Mouse (Mus musculus): ENCODE measurements around the gene Slc9a3. TPM values are rescaled to one million over a fixed set of nuclear protein-coding genes. Genes with fewer than 3 reads are reported as not detected.

Gene Slc9a3
- polyA plus RNA-seq, 1 experiment from 2014 or later = not detected

DNA sequence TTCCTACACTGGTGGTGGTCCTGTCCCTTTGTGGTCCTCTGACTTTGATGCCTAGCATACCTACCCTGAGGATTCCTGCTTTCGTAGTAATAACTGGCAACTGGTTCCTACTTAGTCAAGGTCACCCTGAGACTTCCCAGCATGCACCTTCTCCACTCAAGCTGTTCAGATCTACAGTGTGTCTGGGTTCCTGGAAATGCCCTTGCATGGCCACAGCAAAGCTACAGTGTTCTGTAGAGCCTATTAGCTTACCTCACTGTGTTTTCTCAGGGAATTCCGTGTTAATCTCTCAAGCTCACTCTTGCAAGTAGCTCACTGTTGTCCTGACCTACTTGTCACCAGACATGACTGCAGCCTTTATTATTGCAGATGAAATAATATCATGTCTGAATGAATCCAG is 13.8 kb upstream of the Slc9a3 start:
- no peak for TF ChIP-seq CTCF (IDR thresholded peaks at IDR 0.05)
- ChIA-PET CTCF (interaction anchor here (0.9 kb wide), 1 partner anchor 234 kb away, joined by 3 read pairs; no protein-coding TSS in a partner anchor), POLR2A (no interaction called here)
- H3K27me3 ChIP-seq = no peaks in the 10 kb centered on the region
- DNase-seq (ENCODE audit: low read depth, low spot score) = no peak
- in situ Hi-C loops (cut with MboI; ENCODE audit: low pct_unique_long_range_greater_than_20kb) = no loop called here
- peak; percentile 21 for ATAC-seq

DNA sequence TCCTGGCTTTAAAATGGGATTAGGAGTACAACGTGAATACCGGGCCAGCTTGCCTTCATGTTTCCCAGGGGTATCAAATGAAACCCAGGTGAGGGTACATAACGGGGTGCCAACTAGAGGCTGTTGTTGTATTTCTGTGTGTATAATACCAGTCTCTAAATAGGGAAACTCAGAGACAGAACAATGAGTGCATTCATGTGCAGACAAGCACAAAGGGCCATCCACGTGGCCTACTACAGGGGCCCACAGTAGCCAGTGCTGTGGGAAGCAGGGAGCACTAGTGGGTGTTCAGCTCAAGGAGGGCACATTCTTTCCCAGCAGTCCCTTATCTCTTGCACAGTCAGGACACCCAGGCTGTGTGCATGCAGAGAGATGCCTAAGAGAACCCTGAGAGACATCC is 8.7 kb upstream of the Slc9a3 start:
- in situ Hi-C loops (cut with MboI; ENCODE audit: low pct_unique_long_range_greater_than_20kb) = no loop called here
- TF ChIP-seq CTCF (IDR thresholded peaks at IDR 0.05) = no peak
- DNase-seq (ENCODE audit: low read depth, low spot score) = no peak
- POLR2A ChIA-PET = interaction anchor here (1.0 kb wide), 1 partner anchor 9 kb away, joined by 3 read pairs; no protein-coding TSS in a partner anchor
- H3K27me3 ChIP-seq = no peaks in the 10 kb centered on the region
- CTCF ChIA-PET = interaction anchor here (1.5 kb wide), 1 partner anchor 9 kb away, joined by 3 read pairs; no protein-coding TSS in a partner anchor
- ATAC-seq = no peak

DNA sequence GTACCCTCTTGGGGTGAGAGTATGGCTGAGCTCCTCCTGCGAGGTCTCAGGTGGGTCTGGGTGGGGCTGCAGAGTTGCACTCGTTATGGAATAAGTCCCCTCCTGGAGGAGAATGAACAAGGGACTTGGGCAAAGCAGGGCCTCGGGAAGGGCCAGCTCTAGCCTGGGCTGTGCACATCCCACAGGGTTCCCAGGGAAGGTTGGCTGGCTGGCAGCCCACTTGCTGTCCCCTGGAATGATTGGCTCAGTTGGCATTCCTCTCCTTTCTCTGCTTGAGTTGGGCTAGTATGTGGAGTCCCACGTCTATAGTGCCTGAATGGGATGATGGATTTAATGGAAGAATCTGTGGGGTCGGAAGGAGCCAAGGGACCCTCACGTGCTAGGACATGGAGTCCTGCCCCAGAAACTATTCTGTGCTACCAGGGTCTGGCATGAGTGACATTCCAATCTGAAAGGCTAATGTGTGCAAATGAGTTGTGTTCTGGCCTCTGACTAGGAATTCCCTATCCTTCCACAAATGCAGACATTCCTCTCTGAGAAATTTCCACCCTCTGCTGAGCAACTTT is 7.5 kb upstream of the Slc9a3 start:
- no peak for TF ChIP-seq CTCF (IDR thresholded peaks at IDR 0.05)
- no peaks in the 10 kb centered on the region for H3K27me3 ChIP-seq
- ChIA-PET CTCF (interaction anchor here (1.1 to 1.5 kb wide), 2 partner anchors 8 to 12 kb away, joined by 3 read pairs; no protein-coding TSS in a partner anchor), POLR2A (no interaction called here)
- ATAC-seq (peak; percentile 50), DNase-seq (ENCODE audit: low read depth, low spot score) (no peak)
- in situ Hi-C loops (cut with MboI; ENCODE audit: low pct_unique_long_range_greater_than_20kb) = no loop called here

DNA sequence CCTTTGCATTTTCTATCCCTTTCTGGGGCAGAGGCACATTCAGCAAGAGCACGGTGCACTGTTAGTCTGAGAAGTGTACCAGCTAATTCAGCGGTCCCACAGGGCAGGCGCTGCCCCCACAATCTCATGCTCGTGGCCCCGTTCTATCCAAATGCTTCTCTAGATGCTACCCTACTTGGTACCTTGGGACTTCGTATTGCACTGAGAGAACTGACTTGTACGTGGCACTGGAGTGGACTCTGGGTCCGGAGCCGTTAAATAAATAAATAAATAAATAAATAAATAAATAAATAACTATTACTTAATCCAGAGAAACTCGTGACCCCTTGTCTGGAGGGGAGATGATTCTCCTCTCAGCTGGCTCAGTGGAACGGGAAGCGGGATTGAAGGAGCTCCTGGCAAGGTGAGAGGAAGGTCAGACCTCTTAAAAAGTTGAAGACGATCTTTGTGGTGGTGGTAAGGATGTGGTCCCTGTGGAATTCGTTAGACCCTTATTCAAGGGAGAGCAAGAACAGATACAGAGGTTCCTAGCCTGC is 606 bp downstream of the Slc9a3 start:
- no peak for TF ChIP-seq CTCF (IDR thresholded peaks at IDR 0.05)
- DNase-seq (ENCODE audit: low read depth, low spot score) = no peak
- CTCF ChIA-PET = interaction anchor here (0.8 kb wide), 1 partner anchor 9 kb away, joined by 3 read pairs; no protein-coding TSS in a partner anchor
- no peaks in the 10 kb centered on the region for H3K27me3 ChIP-seq
- no peak for ATAC-seq
- POLR2A ChIA-PET = interaction anchor here (0.5 kb wide), 1 partner anchor 19 kb away, joined by 3 read pairs; no protein-coding TSS in a partner anchor
- in situ Hi-C loops (cut with MboI; ENCODE audit: low pct_unique_long_range_greater_than_20kb) = no loop called here

DNA sequence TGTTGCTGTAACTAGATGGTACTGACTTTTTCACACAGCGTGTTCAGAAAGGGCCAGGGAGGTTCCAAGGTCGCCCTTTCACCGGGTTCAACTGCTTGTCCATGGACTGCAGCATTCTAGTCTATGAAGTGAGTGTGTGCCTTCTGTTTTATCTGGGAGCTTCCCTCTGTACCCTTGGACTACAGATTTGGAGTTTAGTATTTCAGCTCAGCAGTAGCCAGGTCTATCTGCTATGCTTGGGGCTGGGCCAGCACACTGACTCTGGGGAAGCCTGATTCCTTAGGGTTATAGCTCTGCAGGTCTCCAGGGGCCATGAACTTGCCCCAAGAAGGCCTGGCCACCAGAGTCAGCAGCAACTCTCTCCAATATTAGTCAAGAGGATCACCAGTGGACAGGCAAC is 1.4 kb downstream of the Slc9a3 start:
- ATAC-seq = no peak
- in situ Hi-C loops (cut with MboI; ENCODE audit: low pct_unique_long_range_greater_than_20kb) = no loop called here
- H3K27me3 ChIP-seq = no peaks in the 10 kb centered on the region
- POLR2A ChIA-PET = no interaction called here
- CTCF ChIA-PET = interaction anchor here (0.5 to 0.8 kb wide), 2 partner anchors 10 to 152 kb away, joined by 3 to 4 read pairs; no protein-coding TSS in a partner anchor
- DNase-seq (ENCODE audit: low read depth, low spot score) = no peak
- TF ChIP-seq CTCF (IDR thresholded peaks at IDR 0.05) = no peak

DNA sequence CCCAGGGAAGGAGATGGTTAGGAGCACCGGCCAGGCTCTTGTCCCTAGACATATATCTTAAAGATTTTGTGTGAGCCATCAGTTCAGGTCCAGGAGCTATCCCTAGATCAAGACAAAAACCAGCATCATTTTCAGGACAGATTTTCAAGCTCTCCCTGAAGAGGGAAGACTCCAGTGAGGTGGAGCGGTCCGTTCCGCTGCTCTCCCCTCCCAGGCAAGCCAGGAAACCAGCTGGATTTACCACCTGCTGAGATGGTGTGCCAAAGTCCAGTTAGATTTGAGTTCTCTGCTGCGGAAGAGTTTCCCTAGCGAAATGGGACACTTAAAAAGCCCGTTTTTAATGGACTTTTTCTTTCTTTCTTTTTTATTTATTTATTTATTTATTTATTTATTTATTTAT is 6.3 kb downstream of the Slc9a3 start:
- POLR2A ChIA-PET = no interaction called here
- ATAC-seq = no peak
- TF ChIP-seq CTCF (IDR thresholded peaks at IDR 0.05) = no peak
- no peak for DNase-seq (ENCODE audit: low read depth, low spot score)
- CTCF ChIA-PET = interaction anchor here (1.7 kb wide), 1 partner anchor 19 kb away, joined by 4 read pairs; no protein-coding TSS in a partner anchor
- in situ Hi-C loops (cut with MboI; ENCODE audit: low pct_unique_long_range_greater_than_20kb) = no loop called here
- no peaks in the 10 kb centered on the region for H3K27me3 ChIP-seq

DNA sequence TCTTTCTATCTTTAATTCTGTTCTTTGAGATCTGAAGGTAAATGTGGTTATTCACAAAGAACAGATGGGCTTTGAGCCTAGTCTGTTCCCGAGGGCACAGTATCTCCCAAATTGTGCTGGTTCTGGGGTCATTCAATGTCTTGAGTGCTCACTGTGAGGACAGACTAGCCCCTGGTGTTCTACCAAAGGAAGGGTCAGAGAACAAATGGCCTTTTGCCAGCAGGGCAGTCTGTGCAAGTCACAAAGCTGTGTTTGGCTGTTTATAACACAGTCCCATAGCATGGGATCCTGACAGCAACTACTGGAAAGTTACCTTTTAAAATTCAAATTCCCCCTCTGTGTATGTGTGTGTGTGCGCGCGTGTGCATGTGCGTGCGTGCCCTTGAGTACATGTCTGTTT is 8.7 kb downstream of the Slc9a3 start:
- in situ Hi-C loops (cut with MboI; ENCODE audit: low pct_unique_long_range_greater_than_20kb) = no loop called here
- TF ChIP-seq CTCF (IDR thresholded peaks at IDR 0.05) = no peak
- no peak for ATAC-seq
- ChIA-PET CTCF (no interaction called here), POLR2A (no interaction called here)
- no peak for DNase-seq (ENCODE audit: low read depth, low spot score)
- H3K27me3 ChIP-seq = no peaks in the 10 kb centered on the region

DNA sequence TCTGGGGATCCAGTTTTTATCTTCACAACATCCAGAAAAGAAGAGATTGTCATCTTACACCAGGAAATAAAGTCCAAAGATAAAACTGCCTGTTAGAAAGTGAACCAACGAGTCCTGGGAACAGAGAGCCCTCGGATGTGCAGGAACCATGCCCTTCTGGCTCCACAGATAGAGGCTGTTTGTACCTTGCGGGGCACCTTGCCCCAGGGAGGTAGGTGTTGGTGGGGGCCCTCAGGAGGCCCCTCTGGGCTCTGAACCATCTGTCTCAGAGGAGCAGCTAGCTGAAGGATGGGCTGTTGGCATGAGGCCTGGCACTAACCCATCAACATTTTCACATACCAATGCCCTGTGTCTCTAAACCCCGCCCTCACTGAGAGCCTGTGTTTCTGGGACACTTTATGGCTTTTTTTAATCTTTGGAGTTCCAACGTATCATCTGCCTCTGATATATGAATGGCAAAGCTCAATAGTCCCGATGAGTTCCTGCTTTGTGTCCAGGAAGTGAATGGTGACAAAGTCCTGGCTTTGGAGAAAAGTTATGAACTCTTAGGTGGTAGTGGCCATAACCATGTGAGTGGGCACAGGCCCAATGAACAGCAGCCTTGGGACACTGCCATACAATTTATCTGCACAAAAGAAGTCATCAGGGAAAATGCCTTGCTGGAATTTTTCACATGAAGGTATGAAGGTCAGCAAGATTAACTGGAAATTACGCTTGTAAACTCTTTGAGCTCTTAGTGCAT is 17.8 kb downstream of the Slc9a3 start:
- H3K27me3 ChIP-seq = no peaks in the 10 kb centered on the region
- ATAC-seq (no peak), DNase-seq (ENCODE audit: low read depth, low spot score) (no peak)
- TF ChIP-seq CTCF (IDR thresholded peaks at IDR 0.05) = no peak
- in situ Hi-C loops (cut with MboI; ENCODE audit: low pct_unique_long_range_greater_than_20kb) = no loop called here
- POLR2A ChIA-PET = no interaction called here
- CTCF ChIA-PET = no interaction called here

DNA sequence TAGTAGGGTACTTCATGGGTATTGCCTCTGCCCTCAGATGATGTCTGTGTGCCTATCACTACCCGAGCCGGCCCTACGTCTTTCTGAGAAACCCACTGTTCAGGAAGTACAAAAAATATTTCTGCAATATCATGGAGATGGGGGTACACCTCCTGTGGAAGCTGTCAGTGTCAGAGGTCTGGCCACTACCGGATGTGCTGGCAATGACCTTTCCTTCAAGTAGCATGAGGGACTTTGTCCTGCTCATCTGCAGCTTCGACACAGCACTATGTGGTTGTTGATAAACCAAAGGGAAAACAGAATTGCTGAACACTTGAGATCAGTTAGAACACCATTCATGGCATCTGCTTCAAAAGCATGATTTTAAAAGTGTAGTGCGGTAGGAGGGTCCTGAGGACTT is 19.5 kb downstream of the Slc9a3 start:
- in situ Hi-C loops (cut with MboI; ENCODE audit: low pct_unique_long_range_greater_than_20kb) = no loop called here
- CTCF ChIA-PET = interaction anchor here (1.2 kb wide), 1 partner anchor 45 kb away, joined by 3 read pairs; no protein-coding TSS in a partner anchor
- no peak for ATAC-seq

DNA sequence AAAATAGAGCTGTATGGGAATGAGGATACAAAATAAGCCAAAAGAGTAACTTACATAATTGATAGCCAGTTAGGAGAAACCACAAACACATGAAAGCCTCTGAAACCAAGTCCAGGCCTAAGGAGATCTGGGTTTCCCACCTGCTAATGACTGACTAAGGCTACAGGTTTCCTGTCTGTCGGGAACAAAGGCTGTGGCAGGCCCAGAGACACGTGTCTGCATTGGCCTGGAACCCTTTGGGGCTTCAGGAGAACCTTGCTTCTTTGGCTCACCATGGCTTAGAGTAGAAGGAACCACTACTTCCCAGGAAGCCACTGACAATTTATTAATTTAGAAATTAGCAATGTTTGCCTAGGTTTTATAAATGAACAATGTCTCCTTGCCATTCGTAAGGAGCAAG is 22.0 kb downstream of the Slc9a3 start:
- DNase-seq (ENCODE audit: low read depth, low spot score) (no peak), ATAC-seq (no peak)
- TF ChIP-seq CTCF (IDR thresholded peaks at IDR 0.05) = no peak
- no peaks in the 10 kb centered on the region for H3K27me3 ChIP-seq
- in situ Hi-C loops (cut with MboI; ENCODE audit: low pct_unique_long_range_greater_than_20kb) = no loop called here
- ChIA-PET CTCF (interaction anchor here (1.4 kb wide), 1 partner anchor 10 kb away, joined by 4 read pairs; no protein-coding TSS in a partner anchor), POLR2A (no interaction called here)

More for the DNA sequence above, 19.5 kb downstream of the Slc9a3 start:
- POLR2A ChIA-PET = no interaction called here
- no peaks in the 10 kb centered on the region for H3K27me3 ChIP-seq
- no peak for DNase-seq (ENCODE audit: low read depth, low spot score)
- TF ChIP-seq CTCF (IDR thresholded peaks at IDR 0.05) = no peak
